Mouse (Mus musculus) midbrain, embryonic 10.5 days (tissue): ENCODE data around the gene Ccnb1. TPM values are rescaled to one million over a fixed set of nuclear protein-coding genes. Genes with fewer than 3 reads are reported as not detected.
"Not testable (repeated sequence)": the region's sequence is repeated elsewhere in the genome, so short reads cannot be mapped to it uniquely, and the experiment has no call there.

Source experiments
- DNase-seq: peaks from one replicate; pipeline ENCODE4 v3.0.0-alpha.2; 2017; ENCODE audit warnings: low spot score
- H3K27ac ChIP-seq: fragments of 300-500 bp; sonication (generic); replicated peaks from 2 replicates; pipeline ENCODE4 v1.5.1; 2016; ENCODE audit warnings: mild to moderate bottlenecking
- H3K27me3 ChIP-seq: fragments of 300-500 bp; sonication (generic); 2 replicates; pipeline ENCODE4 v1.6.1; 2016; ENCODE audit warnings: low read depth, mild to moderate bottlenecking; ENCODE audit not compliant: poor library complexity, severe bottlenecking
- H3K36me3 ChIP-seq: fragments of 300-500 bp; sonication (generic); 2 replicates; pipeline ENCODE4 v1.6.1; 2016; ENCODE audit warnings: mild to moderate bottlenecking, moderate library complexity
- H3K4me1 ChIP-seq: fragments of 300-500 bp; sonication (generic); 2 replicates; pipeline ENCODE4 v1.6.1; 2016
- H3K4me3 ChIP-seq: fragments of 300-500 bp; sonication (generic); 2 replicates; pipeline ENCODE4 v1.5.1; 2016; ENCODE audit warnings: mild to moderate bottlenecking, moderate library complexity
- H3K9me3 ChIP-seq: fragments of 300-500 bp; sonication (generic); replicated peaks from 2 replicates; pipeline ENCODE4 v1.6.1; 2016; ENCODE audit warnings: mild to moderate bottlenecking
- WGBS: fragments of 180-500 bp; shearing (Covaris S2); methylation state at CpG from one replicate; pipeline ENCODE4 v1.1.7; 2016; 5-methylcytosine and 5-hydroxymethylcytosine counted together
- polyA plus RNA-seq: library from polyadenylated mRNA; unstranded; fragments of >200 nt; fragmentation: Nextera tagmentation; extraction: Ambion mirVana; gene quantifications from 2 replicates; pipeline ENCODE4 v1.2.1, GENCODE M21; 2016

Ccnb1 gene
- polyA plus RNA-seq, 1 experiment from 2014 or later, result 479 TPM

- Histone ChIP-seq H3K27ac (no peak overlapping the region), H3K4me1 (no peaks in the 10 kb centered on the region), H3K4me3 (no peak overlapping the region), H3K36me3 (peaks cover 24% of the 10 kb centered on the region), H3K27me3 (no peaks in the 10 kb centered on the region), H3K9me3 (no peaks in the 10 kb centered on the region)
- 88% methylated on average over 6 of the region's 6 CpGs for WGBS
- no peak for DNase-seq
Observed at GRCm38 (mm10) chr13:100797171-100797570, 10.8 kb upstream of the Ccnb1 start.

- Histone ChIP-seq H3K36me3 (peaks cover 13% of the 10 kb centered on the region), H3K27ac (no peak overlapping the region), H3K9me3 (no peaks in the 10 kb centered on the region), H3K27me3 (no peaks in the 10 kb centered on the region), H3K4me1 (peaks cover 18% of the 10 kb centered on the region), H3K4me3 (no peak overlapping the region)
- WGBS, result 89% methylated on average over 3 of the region's 3 CpGs
- DNase-seq, result no peak
Observed at GRCm38 (mm10) chr13:100789083-100789482, 2.7 kb upstream of the Ccnb1 start.

GRCm38 (mm10) chr13:100788057-100788456, 1.7 kb upstream of the Ccnb1 start:
- H3K27ac ChIP-seq, H3K4me3 ChIP-seq, H3K9me3 ChIP-seq, H3K27me3 ChIP-seq, DNase-seq: not testable (repeated sequence)
- H3K36me3 ChIP-seq, result peaks cover 23% of the 10 kb centered on the region
- peaks cover 27% of the 10 kb centered on the region for H3K4me1 ChIP-seq
- 96% methylated on average over 13 of the region's 14 CpGs for WGBS

- DNase-seq, result no peak
- Histone ChIP-seq H3K27me3 (no peaks in the 10 kb centered on the region), H3K4me1 (peaks cover 31% of the 10 kb centered on the region), H3K4me3 (no peak overlapping the region), H3K27ac (no peak overlapping the region), H3K9me3 (no peaks in the 10 kb centered on the region), H3K36me3 (peaks cover 29% of the 10 kb centered on the region)
- WGBS, result 73% methylated on average over 6 of the region's 6 CpGs
Observed at GRCm38 (mm10) chr13:100787316-100788010, 1.1 kb upstream of the Ccnb1 start.

GRCm38 (mm10) chr13:100785806-100786413, 460 bp downstream of the Ccnb1 start:
- WGBS, result under 1% methylated on average over 30 of the region's 30 CpGs
- H3K36me3 ChIP-seq, result peaks cover 44% of the 10 kb centered on the region
- no peaks in the 10 kb centered on the region for H3K9me3 ChIP-seq
- H3K4me3 ChIP-seq, result peak overlapping the region; percentile 97
- peak overlapping the region; percentile 98 for H3K27ac ChIP-seq
- H3K4me1 ChIP-seq, result peaks cover 33% of the 10 kb centered on the region
- peak; percentile 24 for DNase-seq
- H3K27me3 ChIP-seq, result no peaks in the 10 kb centered on the region

- DNase-seq, result no peak
- Histone ChIP-seq H3K27ac (no peak overlapping the region), H3K9me3 (no peaks in the 10 kb centered on the region), H3K36me3 (peaks cover 65% of the 10 kb centered on the region), H3K4me3 (no peak overlapping the region), H3K4me1 (peaks cover 28% of the 10 kb centered on the region), H3K27me3 (no peaks in the 10 kb centered on the region)
- 85% methylated on average over 3 of the region's 3 CpGs for WGBS
Observed at GRCm38 (mm10) chr13:100777491-100777890, 8.9 kb downstream of the Ccnb1 start.

GRCm38 (mm10) chr13:100776710-100777109, 9.7 kb downstream of the Ccnb1 start:
- no peak for DNase-seq
- no peaks in the 10 kb centered on the region for H3K27me3 ChIP-seq
- peaks cover 65% of the 10 kb centered on the region for H3K36me3 ChIP-seq
- no peaks in the 10 kb centered on the region for H3K9me3 ChIP-seq
- peak overlapping the region; percentile 98; the same call in 1 of the 2 replicates for H3K4me3 ChIP-seq
- 71% methylated on average over 6 of the region's 6 CpGs for WGBS
- peaks cover 25% of the 10 kb centered on the region for H3K4me1 ChIP-seq
- H3K27ac ChIP-seq, result no peak overlapping the region

GRCm38 (mm10) chr13:100776056-100776419, 10.3 kb downstream of the Ccnb1 start:
- Histone ChIP-seq H3K9me3 (no peaks in the 10 kb centered on the region), H3K27me3 (no peaks in the 10 kb centered on the region), H3K36me3 (peaks cover 65% of the 10 kb centered on the region), H3K4me3 (peak overlapping the region; percentile 98), H3K27ac (peak overlapping the region; percentile 88), H3K4me1 (peaks cover 25% of the 10 kb centered on the region)
- 21% methylated on average over 8 of the region's 8 CpGs for WGBS
- no peak for DNase-seq

GRCm38 (mm10) chr13:100775252-100776055, 10.9 kb downstream of the Ccnb1 start, which contains the start of gene Cenph:
Gene Cenph, minus strand, starts transcription at chr13:100775899.
- peak; percentile 91 for DNase-seq
- peaks cover 65% of the 10 kb centered on the region for H3K36me3 ChIP-seq
- no peaks in the 10 kb centered on the region for H3K9me3 ChIP-seq
- H3K4me1 ChIP-seq, result peaks cover 25% of the 10 kb centered on the region
- H3K27me3 ChIP-seq, result no peaks in the 10 kb centered on the region
- H3K4me3 ChIP-seq, result peak within 1 kb of the TSS; percentile 98
- under 1% methylated on average over 46 of the region's 46 CpGs for WGBS
- peak within 1 kb of the TSS; percentile 88 for H3K27ac ChIP-seq

GRCm38 (mm10) chr13:100774704-100775103, 11.7 kb downstream of the Ccnb1 start:
- Histone ChIP-seq H3K4me1 (peaks cover 25% of the 10 kb centered on the region), H3K9me3 (no peaks in the 10 kb centered on the region), H3K36me3 (peaks cover 65% of the 10 kb centered on the region), H3K27me3 (no peaks in the 10 kb centered on the region), H3K27ac (peak overlapping the region; percentile 88), H3K4me3 (peak overlapping the region; percentile 98)
- no peak for DNase-seq

- DNase-seq, result no peak
- WGBS, result 90% methylated on average over 2 of the region's 2 CpGs
- H3K27me3 ChIP-seq, result no peaks in the 10 kb centered on the region
- H3K4me1 ChIP-seq, result no peaks in the 10 kb centered on the region
- H3K4me3 ChIP-seq, result no peak overlapping the region
- H3K36me3 ChIP-seq, result peaks cover 19% of the 10 kb centered on the region
- H3K27ac ChIP-seq, result no peak overlapping the region
- no peaks in the 10 kb centered on the region for H3K9me3 ChIP-seq
Observed at GRCm38 (mm10) chr13:100755329-100755728, 31.0 kb downstream of the Ccnb1 start.

- Histone ChIP-seq H3K4me3 (no peak overlapping the region), H3K36me3 (peaks cover 8% of the 10 kb centered on the region), H3K27me3 (no peaks in the 10 kb centered on the region), H3K4me1 (no peaks in the 10 kb centered on the region), H3K9me3 (no peaks in the 10 kb centered on the region), H3K27ac (no peak overlapping the region)
- DNase-seq, result no peak
- WGBS, result 65% methylated on average over 4 of the region's 4 CpGs
Observed at GRCm38 (mm10) chr13:100754186-100754585, 32.2 kb downstream of the Ccnb1 start.

- 90% methylated on average over 6 of the region's 6 CpGs for WGBS
Observed at GRCm38 (mm10) chr13:100753011-100753410, 33.4 kb downstream of the Ccnb1 start.

More at GRCm38 (mm10) chr13:100753011-100753410, 33.4 kb downstream of the Ccnb1 start:
- no peaks in the 10 kb centered on the region for H3K36me3 ChIP-seq
- no peaks in the 10 kb centered on the region for H3K9me3 ChIP-seq
- DNase-seq, result no peak
- H3K27me3 ChIP-seq, result no peaks in the 10 kb centered on the region
- H3K4me3 ChIP-seq, result no peak overlapping the region
- H3K27ac ChIP-seq, result no peak overlapping the region
- no peaks in the 10 kb centered on the region for H3K4me1 ChIP-seq
